ENCODE assay signal across 8 mouse cellular contexts in genomic region chr4:149586783-149587595, GRCm38 (mm10). TPM values are rescaled to one million over a fixed set of nuclear protein-coding genes. Genes with fewer than 3 reads are reported as not detected.
DNase-seq lines count a peak whose midpoint lies in the region; ATAC-seq and TF ChIP-seq lines count a peak whose summit lies in the region.

No protein-coding gene starts in this region.

- peak overlapping the region; percentile 93 for H3K27ac ChIP-seq in embryonic facial prominence, embryonic 10.5 days (replicated peaks)
- peak overlapping the region; percentile 94 for H3K27ac ChIP-seq in hindbrain, embryonic 10.5 days
- no peak overlapping the region for H3K27ac ChIP-seq in limb, embryonic 11.5 days (replicated peaks; ENCODE audit: low read depth, low read length)
- H3K27ac ChIP-seq in midbrain, postnatal 0 days (ENCODE audit: low read depth, low read length) = peak overlapping the region; percentile 88

- H3K9me3 ChIP-seq in megakaryocyte, embryonic 14.5 days = peaks cover 9% of the 10 kb centered on the region; the same call in 1 of the 2 replicates
- H3K9me3 ChIP-seq in embryonic facial prominence, embryonic 10.5 days = peaks cover 4% of the 10 kb centered on the region; the same call in 1 of the 2 replicates
- H3K9me3 ChIP-seq in hindbrain, embryonic 10.5 days = 0 out of 2 replicates have a peak, but pooled peaks cover 3% of the 10 kb centered on the region
- no peaks in the 10 kb centered on the region for H3K9me3 ChIP-seq in limb, embryonic 11.5 days (ENCODE audit: control insufficient read depth, low read length)
- H3K9me3 ChIP-seq in midbrain, postnatal 0 days (ENCODE audit: low read length) = no peaks in the 10 kb centered on the region

- peaks cover 21% of the 10 kb centered on the region for H3K4me1 ChIP-seq in megakaryocyte, embryonic 14.5 days
- peaks cover 26% of the 10 kb centered on the region for H3K4me1 ChIP-seq in embryonic facial prominence, embryonic 10.5 days
- H3K4me1 ChIP-seq in hindbrain, embryonic 10.5 days (replicated peaks) = peaks cover 36% of the 10 kb centered on the region
- 0 out of 2 replicates have a peak, but pooled peaks cover 12% of the 10 kb centered on the region for H3K4me1 ChIP-seq in limb, embryonic 11.5 days (ENCODE audit: control insufficient read depth, insufficient read depth, low read length)
- peaks cover 4% of the 10 kb centered on the region; the same call in 1 of the 2 replicates for H3K4me1 ChIP-seq in midbrain, postnatal 0 days (ENCODE audit: insufficient read depth, low read length)

- H3K4me2 ChIP-seq in limb, embryonic 11.5 days (ENCODE audit: low read depth, severe bottlenecking) = peak overlapping the region; percentile 96
- peak overlapping the region; percentile 95 for H3K4me2 ChIP-seq in midbrain, postnatal 0 days (ENCODE audit: low read depth, low read length, poor library complexity, severe bottlenecking)

- H3K27me3 ChIP-seq in megakaryocyte, embryonic 14.5 days (replicated peaks) = peaks cover 69% of the 10 kb centered on the region
- H3K27me3 ChIP-seq in embryonic facial prominence, embryonic 10.5 days (replicated peaks; ENCODE audit: low read depth, poor library complexity, severe bottlenecking) = peaks cover 62% of the 10 kb centered on the region
- H3K27me3 ChIP-seq in hindbrain, embryonic 10.5 days (ENCODE audit: insufficient read depth, poor library complexity, severe bottlenecking) = peaks cover 61% of the 10 kb centered on the region
- peaks cover 25% of the 10 kb centered on the region for H3K27me3 ChIP-seq in limb, embryonic 11.5 days (ENCODE audit: control insufficient read depth, insufficient read depth, low read length)
- no peaks in the 10 kb centered on the region for H3K27me3 ChIP-seq in midbrain, postnatal 0 days (ENCODE audit: insufficient read depth, low read length)

- peak; percentile 62 for DNase-seq in adrenal gland, adult 2 months
- DNase-seq in embryonic facial prominence, embryonic 10.5 days (ENCODE audit: low spot score) = no peak
- DNase-seq in hindbrain, embryonic 10.5 days (ENCODE audit: low spot score) = peak; percentile 64
- DNase-seq in limb, embryonic 11.5 days (ENCODE audit: low spot score) = peak; percentile 64
- DNase-seq in midbrain, postnatal 0 days (ENCODE audit: low spot score) = peak; percentile 60
- DNase-seq in urinary bladder, postnatal 10 days (ENCODE audit: low spot score) = no peak

- no peak for TF ChIP-seq CTCF in midbrain, postnatal 0 days (IDR thresholded peaks at IDR 0.05)

- ATAC-seq in megakaryocyte, adult 5-6 weeks (ENCODE audit: poor library complexity, severe bottlenecking) = no peak
- peak; percentile 67 for ATAC-seq in limb, embryonic 11.5 days (ENCODE audit: insufficient number of reproducible peaks, low FRiP score, low TSS enrichment, low read depth)
- ATAC-seq in midbrain, postnatal 0 days (ENCODE audit: low FRiP score) = peak; percentile 74

- H3K4me3 ChIP-seq in megakaryocyte, embryonic 14.5 days (replicated peaks) = peak overlapping the region; percentile 93
- peak overlapping the region; percentile 95 for H3K4me3 ChIP-seq in embryonic facial prominence, embryonic 10.5 days
- peak overlapping the region; percentile 81 for H3K4me3 ChIP-seq in hindbrain, embryonic 10.5 days
- peak overlapping the region; percentile 80 for H3K4me3 ChIP-seq in limb, embryonic 11.5 days (ENCODE audit: low read depth, low read length)
- peak overlapping the region; percentile 93 for H3K4me3 ChIP-seq in midbrain, postnatal 0 days (ENCODE audit: low read depth, low read length)

- WGBS in embryonic facial prominence, embryonic 10.5 days = under 1% methylated on average over 72 of the region's 72 CpGs
- under 1% methylated on average over 72 of the region's 72 CpGs for WGBS in hindbrain, embryonic 10.5 days
- WGBS in limb, embryonic 11.5 days = under 1% methylated on average over 68 of the region's 72 CpGs
- WGBS in midbrain, postnatal 0 days = under 1% methylated on average over 72 of the region's 72 CpGs

- H3K36me3 ChIP-seq in megakaryocyte, embryonic 14.5 days (replicated peaks; ENCODE audit: low read length) = no peaks in the 10 kb centered on the region
- H3K36me3 ChIP-seq in embryonic facial prominence, embryonic 10.5 days (replicated peaks) = peaks cover 7% of the 10 kb centered on the region; the same call in 1 of the 2 replicates
- H3K36me3 ChIP-seq in hindbrain, embryonic 10.5 days = peaks cover 5% of the 10 kb centered on the region; the same call in 1 of the 2 replicates
- H3K36me3 ChIP-seq in limb, embryonic 11.5 days (ENCODE audit: control insufficient read depth, insufficient read depth, low read length) = no peaks in the 10 kb centered on the region
- no peaks in the 10 kb centered on the region for H3K36me3 ChIP-seq in midbrain, postnatal 0 days (ENCODE audit: insufficient read depth, low read length)

- H3K9ac ChIP-seq in limb, embryonic 11.5 days (ENCODE audit: low read length) = peak overlapping the region; percentile 92
- peak overlapping the region; percentile 94 for H3K9ac ChIP-seq in midbrain, postnatal 0 days (replicated peaks; ENCODE audit: low read length, poor library complexity, severe bottlenecking)

RNA-seq across cellular contexts. Expression of gene Clstn1, which starts 0.7 kb away (rescaled TPM):
- 10.0 and 13.2 TPM in 2 replicates for polyA plus RNA-seq in megakaryocyte, embryonic 14.5 days (2012; ENCODE audit: insufficient read depth, low replicate concordance)
- 0.64 and 0.74 TPM in 2 replicates for total RNA-seq in megakaryocyte, adult 5-6 weeks (2015)
- total RNA-seq in megakaryocyte, adult 5-6 weeks (2017) = 1.2 and 1.8 TPM in 2 replicates
- 100 to 1,000 TPM in 1 of 2 experiments, 10 to 100 TPM in 1; 98.4 to 110 TPM for total RNA-seq in adrenal gland, adult 2 months (2021)
- polyA plus RNA-seq in adrenal gland, adult 2 months (2012; rRNA removed) = 44.5 and 48.8 TPM in 2 replicates
- polyA plus RNA-seq in embryonic facial prominence, embryonic 10.5 days (2016; fragmentation: Nextera tagmentation; extraction: Ambion mirVana) = 39.6 and 44.2 TPM in 2 replicates
- 36.0 and 57.4 TPM in 2 replicates for polyA plus RNA-seq in hindbrain, embryonic 10.5 days (2016; fragmentation: Nextera tagmentation; extraction: Ambion mirVana)
- polyA plus RNA-seq in limb, embryonic 11.5 days (2014; fragmentation: Nextera tagmentation; extraction: Ambion mirVana) = 24.7 and 30.6 TPM in 2 replicates
- total RNA-seq in midbrain, postnatal 0 days (2014; rRNA removed) = 552 and 565 TPM in 2 replicates
- 196 and 209 TPM in 2 replicates for polyA plus RNA-seq in midbrain, postnatal 0 days (2015; fragmentation: Nextera tagmentation; extraction: Ambion mirVana)

Comparison
In these comparisons a context has a peak if more than half of its experiments do, and no peak if none do; other contexts are left out.
1. DNase-seq: peak in adrenal gland, adult 2 months (single experiment), hindbrain, embryonic 10.5 days (single experiment), limb, embryonic 11.5 days (single experiment) and midbrain, postnatal 0 days (single experiment); none in embryonic facial prominence, embryonic 10.5 days (single experiment) and urinary bladder, postnatal 10 days (single experiment).
2. Peak in every context shown above with its lines, with median percentiles within 50 percentile points of each other: H3K4me3 ChIP-seq.